Mouse (Mus musculus) spleen, postnatal 10 days (tissue): ENCODE measurements around the gene Rbp7.

Experiments
- DNase-seq, 2 experiments: peaks; one replicate each; pipeline ENCODE4 v3.0.0; 2021 to 2022; ENCODE audit warnings: low spot score in 2 of 2

Gene Rbp7

DNA sequence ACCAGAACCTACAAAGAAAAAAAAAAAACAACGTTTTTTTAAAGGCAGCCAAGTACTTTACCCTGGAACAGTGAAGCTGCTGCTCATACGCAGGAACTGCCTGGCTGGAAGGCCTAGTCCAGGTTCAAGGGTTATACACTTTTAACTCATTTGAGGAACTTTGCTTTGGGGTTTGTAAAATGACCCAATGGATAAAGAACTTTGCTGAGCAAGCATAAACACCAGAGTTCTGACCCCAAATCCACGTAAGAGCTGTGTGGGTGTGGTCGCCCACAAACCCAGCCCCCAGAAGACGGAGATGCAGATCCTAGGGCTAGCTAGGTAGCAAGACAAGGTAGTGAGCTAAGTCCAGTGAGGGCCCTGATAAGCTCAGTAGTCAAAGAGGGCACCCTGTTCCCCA is 47.3 kb downstream of the Rbp7 start:
- no peak for DNase-seq

DNA sequence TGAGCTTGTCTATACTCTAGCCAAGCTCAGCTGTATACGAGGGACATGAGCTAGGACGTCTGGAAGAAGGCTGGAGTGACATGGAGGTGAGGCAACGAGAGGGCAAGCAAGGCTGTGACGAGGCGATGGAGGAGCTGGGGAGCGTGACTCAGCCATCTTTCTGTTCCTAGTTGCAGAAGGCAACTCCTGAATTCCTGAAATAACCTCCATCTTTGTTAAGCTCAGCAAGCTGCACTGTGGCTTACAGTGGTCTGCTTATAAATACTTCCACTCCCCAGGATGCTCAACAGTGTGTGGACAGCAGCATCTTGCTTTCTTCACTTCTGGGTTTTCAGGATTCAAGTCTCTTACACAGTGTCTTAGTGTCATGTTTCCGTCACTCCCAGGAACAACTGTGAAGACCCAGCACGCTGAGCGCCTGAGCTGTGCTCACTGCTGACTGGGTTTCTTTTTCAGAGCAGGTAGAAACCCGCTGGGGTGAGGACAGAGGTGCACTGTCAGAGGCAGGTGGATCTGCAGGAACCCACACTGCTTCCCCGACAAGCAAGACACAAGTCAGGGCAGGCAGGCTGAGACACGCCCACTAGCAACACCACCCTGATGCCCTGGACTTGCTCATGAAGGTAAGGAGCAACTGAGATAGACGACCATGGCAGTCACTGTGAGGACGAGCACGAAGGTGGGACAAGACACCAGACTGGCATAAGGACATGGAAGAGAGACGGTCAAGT is 48.9 kb downstream of the Rbp7 start:
- DNase-seq: no peak

DNA sequence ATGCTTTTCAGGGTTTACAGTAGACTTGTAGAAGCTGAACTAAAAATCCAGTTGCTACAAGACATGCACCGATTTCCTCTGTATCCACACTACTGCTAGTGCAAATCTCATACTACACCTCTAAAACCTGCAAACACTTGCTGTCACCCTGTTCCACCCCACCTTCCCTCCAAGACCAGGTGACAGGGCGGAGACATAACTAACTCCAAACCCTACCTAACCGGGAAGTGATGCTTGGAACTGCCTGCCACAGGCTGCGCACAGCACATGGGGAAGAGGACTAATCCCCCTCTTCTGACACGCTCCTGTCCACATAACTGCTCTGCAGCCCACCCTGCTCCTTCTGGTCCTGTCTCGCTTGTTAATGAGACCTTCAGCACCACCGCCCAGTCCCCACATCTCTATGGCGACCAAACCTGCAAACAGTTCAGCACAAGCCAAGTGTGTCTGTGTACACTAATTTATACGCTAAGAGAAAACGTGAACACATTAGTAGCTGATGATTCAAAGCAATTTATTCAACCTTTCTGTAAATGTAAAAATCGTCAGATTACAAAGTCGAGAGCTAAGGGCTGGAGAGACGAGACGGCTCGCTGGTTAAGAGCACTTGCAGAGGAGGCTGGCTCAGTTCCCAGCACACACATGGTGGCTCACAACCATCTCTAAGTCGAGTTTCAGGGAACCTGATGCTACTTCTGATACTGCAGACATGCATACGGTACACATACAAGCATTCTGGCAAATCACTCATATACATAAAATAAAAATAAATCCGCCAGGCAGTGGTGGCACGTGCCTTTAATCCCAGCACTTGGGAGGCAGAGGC is 49.9 kb downstream of the Rbp7 start:
- DNase-seq: no peak

DNA sequence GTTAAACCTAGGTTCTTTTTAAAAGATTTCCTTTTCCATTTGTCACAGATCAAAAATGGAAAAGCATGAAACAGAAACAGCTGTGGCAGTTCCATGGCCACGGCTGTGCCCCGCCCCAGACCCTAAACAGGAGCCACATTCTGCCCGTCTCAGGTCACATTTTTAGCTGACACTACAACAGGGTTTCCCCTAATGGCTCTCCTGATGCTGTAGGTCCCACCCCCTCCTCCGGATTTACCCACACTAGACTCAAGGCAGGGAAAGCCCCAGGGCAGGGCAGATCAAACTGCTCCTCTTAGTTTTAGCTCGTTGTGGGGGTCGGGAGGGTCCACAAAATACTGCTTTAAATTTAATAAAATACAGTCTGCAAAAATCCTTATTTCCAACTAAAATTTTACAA is 51.7 kb downstream of the Rbp7 start:
- DNase-seq: no peak

DNA sequence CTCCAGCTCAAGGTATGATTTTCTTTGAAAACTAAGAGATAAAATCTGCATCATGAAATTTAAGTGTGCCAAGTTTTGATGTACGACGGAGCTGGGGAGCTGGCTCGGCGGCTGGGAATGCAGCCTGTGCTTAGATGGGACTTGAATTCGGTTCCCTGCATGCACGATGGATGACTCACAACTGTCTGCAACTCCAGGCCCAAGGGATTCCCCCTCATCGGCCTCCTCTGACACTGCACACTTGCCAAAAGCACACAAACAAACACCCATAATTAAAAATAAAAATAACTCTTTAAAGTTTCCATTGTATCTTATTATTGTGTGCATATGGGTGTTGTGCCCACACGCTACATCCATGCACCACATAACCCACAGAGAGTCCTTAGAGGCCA is 53.2 kb downstream of the Rbp7 start:
- no peak for DNase-seq

DNA sequence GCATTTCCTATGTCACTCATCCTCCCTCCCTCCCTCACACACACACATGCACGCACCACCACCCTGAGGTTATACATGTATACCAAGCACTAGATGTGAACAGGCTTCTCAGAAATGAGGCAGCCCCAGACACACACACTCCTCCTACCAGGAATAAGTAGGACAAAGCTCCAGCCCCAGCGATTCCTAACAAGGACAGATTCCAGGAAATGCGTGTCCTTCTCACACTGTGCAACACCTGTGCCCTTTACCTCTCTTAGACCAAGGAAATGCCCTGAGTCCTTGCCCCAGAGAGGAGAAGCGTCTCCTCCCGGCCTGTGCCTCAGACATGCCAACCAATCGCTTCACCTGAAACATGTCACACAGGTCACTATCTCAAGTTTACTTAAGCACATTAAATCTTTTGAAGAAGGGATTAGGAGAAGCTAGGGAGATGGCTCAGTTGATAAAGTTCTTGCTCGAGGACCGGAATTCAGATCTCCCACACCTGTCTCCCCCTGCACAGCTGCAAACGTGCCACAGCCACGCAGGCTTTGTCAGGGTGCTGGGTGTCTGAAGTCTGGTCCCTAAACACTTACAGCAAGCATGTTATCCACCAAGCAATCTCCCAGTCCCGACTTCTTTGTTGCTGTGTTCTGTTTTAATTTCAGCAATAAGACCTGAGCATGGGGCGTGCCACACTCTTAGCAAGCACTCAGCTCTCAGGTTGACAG is 53.7 kb downstream of the Rbp7 start:
- DNase-seq: no peak
